Mouse (Mus musculus) MEL (cell line): ENCODE data around the gene Slc18a2.

Experiments
- CHD2 ChIP-seq: IDR thresholded peaks from 2 replicates; pipeline ENCODE4 v1.6.1; 2011; ENCODE audit warnings: low read length, improper control_type of control experiment
- CTCF ChIP-seq, 3 experiments: IDR thresholded peaks in 2 of 3; conservative IDR thresholded peaks in 1 of 3; 2 replicates each; pipeline ENCODE4 v1.5.1; 2011 to 2012; ENCODE audit warnings: low read length in 3 of 3, low read depth in 2 of 3, mild to moderate bottlenecking in 2 of 3, improper control_type of control experiment in 1 of 3, inconsistent platforms in 1 of 3, mixed read lengths in 1 of 3, moderate library complexity in 1 of 3; ENCODE audit not compliant: control insufficient read depth in 1 of 3, insufficient read depth in 1 of 3, poor library complexity in 1 of 3, severe bottlenecking in 1 of 3
- MAX ChIP-seq: IDR thresholded peaks from 2 replicates; pipeline ENCODE4 v1.6.1; 2011; ENCODE audit warnings: low read length, improper control_type of control experiment
- MAZ ChIP-seq: IDR thresholded peaks from 2 replicates; pipeline ENCODE4 v1.6.1; 2012; ENCODE audit warnings: low read depth, mild to moderate bottlenecking, inconsistent platforms, low read length, improper control_type of control experiment
- MYC ChIP-seq: IDR thresholded peaks from 2 replicates; pipeline ENCODE4 v1.6.1; 2011; ENCODE audit warnings: low read depth, mild to moderate bottlenecking, low read length, improper control_type of control experiment, moderate library complexity
- NRF1 ChIP-seq: IDR thresholded peaks from 2 replicates; pipeline ENCODE4 v1.6.1; 2014; ENCODE audit warnings: low read depth, mild to moderate bottlenecking, inconsistent platforms, low read length, improper control_type of control experiment, moderate library complexity; ENCODE audit not compliant: poor library complexity, insufficient read depth, severe bottlenecking
- POLR2A ChIP-seq, 2 experiments: IDR thresholded peaks; 2 replicates each; pipeline ENCODE4 v1.6.1; 2011 to 2012; ENCODE audit warnings: low read length in 2 of 2, mild to moderate bottlenecking in 2 of 2, control low read depth in 1 of 2, improper control_type of control experiment in 1 of 2, low read depth in 1 of 2, moderate library complexity in 1 of 2; ENCODE audit not compliant: control insufficient read depth in 1 of 2, insufficient read depth in 1 of 2, poor library complexity in 1 of 2
- POLR2AphosphoS2 ChIP-seq: IDR thresholded peaks from 2 replicates; pipeline ENCODE4 v1.6.1; 2011; ENCODE audit warnings: low read length, improper control_type of control experiment
- USF1 ChIP-seq: IDR thresholded peaks from 2 replicates; pipeline ENCODE4 v1.6.1; 2014; ENCODE audit warnings: low read depth, mild to moderate bottlenecking, inconsistent platforms, low read length, improper control_type of control experiment, moderate library complexity
- ZC3H11A ChIP-seq: IDR thresholded peaks from 2 replicates; pipeline ENCODE4 v1.6.1; 2012; ENCODE audit warnings: low read depth, mild to moderate bottlenecking, inconsistent platforms, low read length, improper control_type of control experiment

DNA sequence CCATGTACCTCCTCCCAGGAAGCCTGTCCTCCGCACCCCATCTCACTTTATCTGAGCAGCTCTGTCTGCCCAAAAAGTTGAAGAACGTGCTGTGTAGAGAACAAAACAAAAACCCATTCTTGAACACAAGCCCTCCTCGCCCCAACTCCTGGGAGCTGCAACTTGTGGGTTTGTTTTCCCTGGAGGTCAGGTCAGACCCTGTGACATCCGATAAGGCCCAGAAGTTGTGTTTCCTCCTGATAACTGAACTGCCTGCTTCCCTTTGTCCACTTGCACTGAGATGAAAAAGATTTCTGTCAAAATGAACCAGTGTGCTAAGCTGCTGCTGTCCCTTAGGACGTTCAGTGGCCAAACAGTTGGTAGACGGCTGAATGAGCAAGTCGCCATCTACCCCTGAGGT, 908 bp downstream of the Slc18a2 start:
- TF ChIP-seq CTCF (IDR thresholded peaks at IDR 0.05 in 2 of 3, conservative IDR thresholded peaks at IDR 0.05 in 1 of 3; ENCODE audit: control insufficient read depth in 1 of 3, insufficient read depth in 1 of 3, low read depth in 2 of 3, low read length in 3 of 3, poor library complexity in 1 of 3, severe bottlenecking in 1 of 3) (no peak), MAX (no peak), MAZ (no peak), MYC (no peak), CHD2 (no peak), POLR2AphosphoS2 (no peak), ZC3H11A (no peak), NRF1 (no peak), USF1 (peak; percentile 23; the same call in 1 of the 2 replicates), POLR2A (IDR thresholded peaks at IDR 0.05; ENCODE audit: control insufficient read depth in 1 of 2, insufficient read depth in 1 of 2, low read depth in 1 of 2, low read length in 2 of 2, poor library complexity in 1 of 2) (no peak)
